Mouse (Mus musculus) heart, embryonic 15.5 days (tissue): Measurements from ENCODE around the gene Zfp414. TPM values are rescaled to one million over a fixed set of nuclear protein-coding genes. Genes with fewer than 3 reads are reported as not detected.
"Not testable (repeated sequence)": the region's sequence is repeated elsewhere in the genome, so short reads cannot be mapped to it uniquely, and the experiment has no call there.

Source experiments
- ATAC-seq: fragments of 200-750 bp; cut with Nextera tagmentation; replicated peaks from 2 replicates; pipeline ENCODE4 v1.8.0; 2017; ENCODE audit warnings: low read depth, moderate TSS enrichment; ENCODE audit not compliant: insufficient number of reproducible peaks, insufficient read depth, low FRiP score
- H3K27ac ChIP-seq: fragments of 300-500 bp; sonication (generic); 2 replicates; pipeline ENCODE4 v1.5.1; 2015; ENCODE audit warnings: mild to moderate bottlenecking, inconsistent platforms
- H3K27me3 ChIP-seq: fragments of 300-500 bp; sonication (generic); 2 replicates; pipeline ENCODE4 v1.6.1; 2015; ENCODE audit warnings: inconsistent platforms
- H3K36me3 ChIP-seq: fragments of 300-500 bp; sonication (generic); 2 replicates; pipeline ENCODE4 v1.6.1; 2015; ENCODE audit warnings: mild to moderate bottlenecking, inconsistent platforms
- H3K4me1 ChIP-seq: fragments of 300-500 bp; sonication (generic); replicated peaks from 2 replicates; pipeline ENCODE4 v1.6.1; 2015; ENCODE audit warnings: inconsistent platforms
- H3K4me2 ChIP-seq: fragments of 300-500 bp; sonication (generic); 2 replicates; pipeline ENCODE4 v1.6.1; 2015; ENCODE audit warnings: inconsistent platforms, mild to moderate bottlenecking, moderate library complexity
- H3K4me3 ChIP-seq: fragments of 300-500 bp; sonication (generic); 2 replicates; pipeline ENCODE4 v1.5.1; 2015; ENCODE audit warnings: mild to moderate bottlenecking, inconsistent platforms
- H3K9ac ChIP-seq: fragments of 300-500 bp; sonication (generic); 2 replicates; pipeline ENCODE4 v1.6.1; 2015; ENCODE audit warnings: mild to moderate bottlenecking, inconsistent platforms
- H3K9me3 ChIP-seq: fragments of 300-500 bp; sonication (generic); replicated peaks from 2 replicates; pipeline ENCODE4 v1.6.1; 2016; ENCODE audit warnings: inconsistent platforms
- WGBS: fragments of 180-500 bp; shearing (Covaris S2); methylation state at CpG from one replicate; pipeline ENCODE4 v1.1.7; 2015; ENCODE audit warnings: mixed read lengths; 5-methylcytosine and 5-hydroxymethylcytosine counted together
- polyA plus RNA-seq: library from polyadenylated mRNA; unstranded; fragments of >200 nt; fragmentation: Nextera tagmentation; extraction: Ambion mirVana; gene quantifications from 2 replicates; pipeline ENCODE4 v1.2.1, GENCODE M21; 2015

Gene Zfp414
- 29.8 and 32.1 TPM in 2 replicates for polyA plus RNA-seq

DNA sequence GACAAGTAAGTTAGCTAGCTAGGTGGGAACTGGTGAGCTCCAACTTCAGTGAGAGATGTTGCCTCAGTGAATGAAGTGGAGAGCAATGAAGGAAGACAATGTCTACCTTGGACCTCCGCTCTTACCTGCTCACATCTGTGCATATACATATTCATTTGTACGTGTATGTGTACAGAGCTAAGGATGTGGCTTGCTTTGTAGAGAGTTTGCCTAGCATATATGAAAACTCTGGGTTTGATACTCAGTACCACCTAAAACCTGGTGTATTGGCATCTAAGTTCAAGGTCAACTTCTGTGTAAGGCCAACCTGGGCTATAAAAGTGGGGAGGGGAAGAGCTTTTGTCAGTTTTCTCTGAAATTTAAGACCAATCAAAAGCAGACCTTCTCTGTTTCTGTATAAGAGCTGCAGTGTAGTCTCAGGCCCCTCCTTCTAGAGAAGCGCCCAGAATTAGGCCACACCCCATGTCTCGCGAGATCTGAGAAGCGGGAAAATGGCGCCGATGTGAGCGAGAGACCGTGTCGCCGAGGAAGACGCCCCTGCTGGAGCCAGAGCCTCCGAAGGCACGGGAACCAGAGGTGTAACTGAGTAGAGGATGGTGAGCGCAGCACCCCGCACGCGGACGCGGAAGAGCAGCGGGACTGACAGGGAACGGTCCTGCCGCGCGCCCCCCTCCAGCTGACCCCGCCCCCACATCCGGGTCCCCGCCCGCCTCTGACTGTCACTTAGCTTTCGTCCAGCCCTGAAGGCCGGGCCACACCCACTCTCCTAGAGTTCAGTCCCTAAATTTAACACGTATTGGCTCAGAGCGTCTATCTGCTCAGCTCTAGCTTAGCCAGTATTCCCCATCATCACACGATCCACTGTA, at the start of gene Zfp414:
Zfp414 (plus strand) TSS at position 470 of the 866 bp plus-strand sequence.
- ATAC-seq, result peak; percentile 94
- peaks cover 12% of the 10 kb centered on the region; the same call in 1 of the 2 replicates for H3K36me3 ChIP-seq
- peak within 1 kb of the TSS; percentile 81 for H3K9ac ChIP-seq
- H3K9me3 ChIP-seq, result no peaks in the 10 kb centered on the region
- 4% methylated on average over 35 of the region's 35 CpGs for WGBS
- H3K4me2 ChIP-seq, result peak within 1 kb of the TSS; percentile 69
- H3K27ac ChIP-seq, result peak within 1 kb of the TSS; percentile 99
- H3K4me3 ChIP-seq, result peak within 1 kb of the TSS; percentile 81
- H3K4me1 ChIP-seq, result peaks cover 25% of the 10 kb centered on the region
- no peaks in the 10 kb centered on the region for H3K27me3 ChIP-seq

DNA sequence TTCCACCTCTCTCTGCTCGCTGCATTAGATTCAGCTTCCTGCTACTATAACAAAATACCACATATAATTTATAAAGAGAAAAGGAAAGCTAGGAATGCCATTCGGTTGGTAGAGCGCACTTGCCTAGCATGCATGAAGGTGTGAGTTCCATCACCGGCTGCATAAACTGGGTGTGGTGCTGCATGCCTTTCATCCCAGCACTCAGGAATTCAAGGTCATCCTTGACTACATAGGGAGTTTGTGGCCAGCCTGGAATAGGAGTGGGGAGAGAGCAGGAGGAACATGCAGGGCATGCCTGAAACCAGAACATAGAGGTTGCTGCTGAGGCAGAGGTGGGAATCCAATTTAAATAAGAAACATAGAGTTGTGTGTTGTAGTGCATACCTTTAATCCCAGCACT, 44.8 kb upstream of the Zfp414 start:
- Histone ChIP-seq H3K27ac (no peak overlapping the region), H3K27me3 (no peaks in the 10 kb centered on the region), H3K4me3 (no peak overlapping the region), H3K36me3 (no peaks in the 10 kb centered on the region), H3K4me1 (no peaks in the 10 kb centered on the region), H3K4me2 (no peak overlapping the region), H3K9ac (no peak overlapping the region), H3K9me3 (no peaks in the 10 kb centered on the region)
- WGBS, result 76% methylated on average over 4 of the region's 4 CpGs
- ATAC-seq, result no peak

- Histone ChIP-seq H3K36me3 (no peaks in the 10 kb centered on the region), H3K4me1 (no peaks in the 10 kb centered on the region), H3K27ac (no peak overlapping the region), H3K4me2 (no peak overlapping the region), H3K27me3 (no peaks in the 10 kb centered on the region), H3K9me3 (no peaks in the 10 kb centered on the region), H3K4me3 (no peak overlapping the region), H3K9ac (no peak overlapping the region)
- 63% methylated on average over 17 of the region's 17 CpGs for WGBS
- ATAC-seq, result no peak
Observed at GRCm38 (mm10) chr17:33586011-33586410, 42.9 kb upstream of the Zfp414 start.

DNA sequence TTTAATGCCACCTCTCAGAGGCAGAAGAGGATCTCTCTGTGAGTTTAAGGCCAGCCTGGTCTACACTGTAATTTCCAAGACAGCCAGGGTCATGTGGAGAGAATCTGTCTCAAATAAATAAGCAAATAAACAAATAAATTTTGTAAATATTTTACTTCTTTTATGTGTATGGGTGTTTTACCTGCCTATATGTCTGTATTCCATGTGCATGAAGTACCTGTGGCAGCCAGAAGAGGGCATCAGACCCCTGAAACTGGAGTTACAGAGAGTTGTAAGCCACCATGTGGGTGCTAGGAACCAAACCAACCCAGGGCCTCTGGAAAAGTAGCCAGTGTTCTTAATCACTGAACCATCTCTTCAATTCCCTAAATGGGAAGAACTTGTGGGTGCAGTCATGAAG, 31.6 kb upstream of the Zfp414 start:
- Histone ChIP-seq H3K27ac (no peak overlapping the region), H3K27me3 (no peaks in the 10 kb centered on the region), H3K4me3 (no peak overlapping the region), H3K9me3 (no peaks in the 10 kb centered on the region; the same call in 1 of the 2 replicates), H3K4me2 (no peak overlapping the region), H3K9ac (no peak overlapping the region), H3K36me3 (no peaks in the 10 kb centered on the region), H3K4me1 (no peaks in the 10 kb centered on the region)
- ATAC-seq, result no peak

DNA sequence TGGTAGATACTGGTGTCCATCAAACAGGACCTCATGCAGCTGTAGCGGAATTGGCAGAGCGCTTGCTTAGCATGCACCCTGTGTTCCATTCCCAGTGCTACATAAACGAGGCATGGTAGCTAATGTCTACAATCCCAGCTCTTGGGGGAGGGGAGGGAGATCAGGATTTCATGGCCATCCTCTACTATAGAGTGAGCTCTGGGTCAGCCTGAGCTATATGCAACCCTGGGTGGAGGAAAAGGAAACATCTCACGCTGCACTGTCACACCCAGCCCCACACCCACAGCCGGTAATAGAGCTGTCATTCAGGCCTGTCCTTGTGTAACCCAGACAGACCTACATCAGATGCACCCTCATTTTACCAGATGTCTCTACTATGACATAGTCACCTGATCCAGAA, 30.4 kb upstream of the Zfp414 start:
- no peak for ATAC-seq
- WGBS, result 83% methylated on average over 5 of the region's 5 CpGs
- H3K36me3 ChIP-seq, result no peaks in the 10 kb centered on the region
- no peak overlapping the region for H3K4me2 ChIP-seq
- H3K27ac ChIP-seq, result no peak overlapping the region
- no peak overlapping the region for H3K9ac ChIP-seq
- no peaks in the 10 kb centered on the region for H3K27me3 ChIP-seq
- H3K9me3 ChIP-seq, result no peaks in the 10 kb centered on the region; the same call in 1 of the 2 replicates
- no peaks in the 10 kb centered on the region for H3K4me1 ChIP-seq
- no peak overlapping the region for H3K4me3 ChIP-seq

- 77% methylated on average over 8 of the region's 8 CpGs for WGBS
- no peak for ATAC-seq
- Histone ChIP-seq H3K9ac (no peak overlapping the region), H3K4me2 (no peak overlapping the region), H3K9me3 (no peaks in the 10 kb centered on the region; the same call in 1 of the 2 replicates), H3K36me3 (no peaks in the 10 kb centered on the region), H3K27ac (no peak overlapping the region), H3K4me1 (no peaks in the 10 kb centered on the region), H3K27me3 (no peaks in the 10 kb centered on the region), H3K4me3 (no peak overlapping the region)
Observed at GRCm38 (mm10) chr17:33599836-33600475, 28.9 kb upstream of the Zfp414 start.

GRCm38 (mm10) chr17:33600831-33601230, 28.1 kb upstream of the Zfp414 start:
- Histone ChIP-seq H3K4me1 (no peaks in the 10 kb centered on the region), H3K27ac (no peak overlapping the region), H3K4me2 (no peak overlapping the region), H3K27me3 (no peaks in the 10 kb centered on the region), H3K4me3 (no peak overlapping the region), H3K36me3 (no peaks in the 10 kb centered on the region), H3K9ac (no peak overlapping the region), H3K9me3 (no peaks in the 10 kb centered on the region; the same call in 1 of the 2 replicates)
- no peak for ATAC-seq
- WGBS, result 78% methylated on average over 3 of the region's 3 CpGs

DNA sequence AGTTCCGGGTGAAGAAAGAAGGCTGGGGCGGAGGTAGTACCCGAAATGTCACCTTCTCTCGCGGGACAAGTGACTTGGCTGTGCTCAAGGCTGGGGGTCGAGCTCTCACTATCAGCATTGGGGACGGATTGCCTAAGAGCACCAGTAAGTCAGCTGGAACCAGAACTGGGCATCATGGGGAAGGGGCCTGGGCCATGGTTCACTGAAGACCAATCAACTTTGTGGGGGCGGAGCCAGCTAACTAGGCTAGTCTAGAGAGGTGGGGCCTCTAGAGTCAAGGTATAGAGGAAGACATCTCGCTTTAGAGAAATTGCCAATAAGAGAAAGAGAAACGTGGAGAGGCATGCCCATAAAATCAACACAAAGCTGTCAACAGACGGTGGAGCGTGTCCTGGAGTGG, 26.9 kb upstream of the Zfp414 start:
- H3K9me3 ChIP-seq, result no peaks in the 10 kb centered on the region; the same call in 1 of the 2 replicates
- no peaks in the 10 kb centered on the region for H3K36me3 ChIP-seq
- no peak overlapping the region for H3K4me2 ChIP-seq
- H3K27me3 ChIP-seq, result no peaks in the 10 kb centered on the region
- H3K27ac ChIP-seq, result no peak overlapping the region
- H3K4me3 ChIP-seq, result no peak overlapping the region
- H3K9ac ChIP-seq, result no peak overlapping the region
- ATAC-seq, result no peak
- 71% methylated on average over 12 of the region's 12 CpGs for WGBS
- no peaks in the 10 kb centered on the region for H3K4me1 ChIP-seq

DNA sequence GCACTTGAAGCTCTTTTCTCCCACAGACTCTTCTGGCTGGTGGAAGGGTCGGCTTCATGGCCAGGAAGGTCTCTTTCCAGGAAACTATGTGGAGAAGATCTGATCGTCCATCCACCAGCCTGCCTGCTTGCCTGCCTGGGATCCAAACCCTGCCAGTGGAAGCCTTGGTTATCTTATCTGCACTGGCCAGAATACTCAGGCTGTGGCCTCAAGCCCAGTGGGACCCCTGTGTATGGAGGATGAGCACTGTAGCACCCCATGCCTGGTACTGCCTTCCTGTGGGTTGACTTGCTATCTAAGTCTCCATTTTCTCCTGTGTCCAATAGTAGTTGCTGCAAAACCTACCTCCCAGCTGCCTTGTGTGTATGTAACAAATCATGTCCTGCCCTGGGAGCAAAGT, 21.6 kb upstream of the Zfp414 start:
- ATAC-seq, result no peak

GRCm38 (mm10) chr17:33610548-33610947, 18.3 kb upstream of the Zfp414 start:
- 83% methylated on average over 7 of the region's 7 CpGs for WGBS
- Histone ChIP-seq H3K9ac (no peak overlapping the region), H3K9me3 (no peaks in the 10 kb centered on the region), H3K36me3 (no peaks in the 10 kb centered on the region), H3K4me2 (no peak overlapping the region), H3K27me3 (no peaks in the 10 kb centered on the region), H3K4me3 (no peak overlapping the region), H3K27ac (no peak overlapping the region), H3K4me1 (no peaks in the 10 kb centered on the region)
- ATAC-seq, result no peak

More for the DNA sequence above, 21.6 kb upstream of the Zfp414 start:
- H3K9ac ChIP-seq, result no peak overlapping the region
- no peaks in the 10 kb centered on the region for H3K36me3 ChIP-seq
- no peaks in the 10 kb centered on the region for H3K4me1 ChIP-seq
- no peaks in the 10 kb centered on the region for H3K9me3 ChIP-seq
- H3K27me3 ChIP-seq, result no peaks in the 10 kb centered on the region
- no peak overlapping the region for H3K4me2 ChIP-seq
- WGBS, result 50% methylated on average over 2 of the region's 2 CpGs
- H3K4me3 ChIP-seq, result no peak overlapping the region
- no peak overlapping the region for H3K27ac ChIP-seq

GRCm38 (mm10) chr17:33613726-33614125, 15.2 kb upstream of the Zfp414 start:
- H3K27ac ChIP-seq, H3K4me1 ChIP-seq, H3K9ac ChIP-seq, H3K4me3 ChIP-seq, H3K36me3 ChIP-seq, H3K9me3 ChIP-seq, ATAC-seq, H3K4me2 ChIP-seq, H3K27me3 ChIP-seq: not testable (repeated sequence)
- 74% methylated on average over 5 of the region's 5 CpGs for WGBS
